ENCODE assay signal across 9 mouse cellular contexts in genomic region chr4:139213935-139214371, GRCm38 (mm10). TPM values are rescaled to one million over a fixed set of nuclear protein-coding genes. Genes with fewer than 3 reads are reported as not detected.
A peak's percentile ranks its signal among the peaks of the same experiment; 100 is the strongest.
DNase-seq lines count a peak whose midpoint lies in the region; ATAC-seq and TF ChIP-seq lines count a peak whose summit lies in the region.
"Had no signal": no experiment of that assay in that cellular context is flagged by ENCODE, and none has a peak within 500 bp of the region (broad histone marks: within the 10 kb centered on the region; RNA-seq: fewer than 3 reads in every experiment).

No protein-coding gene starts in this region.

- 56% methylated on average over 11 of the region's 11 CpGs for WGBS in heart, embryonic 10.5 days
- WGBS in forebrain, postnatal 0 days, result 75% methylated on average over 11 of the region's 11 CpGs

- no peak for TF ChIP-seq CTCF in forebrain, postnatal 0 days (IDR thresholded peaks at IDR 0.05; ENCODE audit: low read depth)

- no peaks in the 10 kb centered on the region for H3K9me3 ChIP-seq in heart, embryonic 10.5 days
- no peaks in the 10 kb centered on the region for H3K9me3 ChIP-seq in forebrain, postnatal 0 days (ENCODE audit: low read length)
- H3K9me3 ChIP-seq: lung, embryonic 15.5 days had no signal

- H3K36me3 ChIP-seq in heart, embryonic 10.5 days, result peaks cover 36% of the 10 kb centered on the region
- H3K36me3 ChIP-seq in forebrain, postnatal 0 days (ENCODE audit: insufficient read depth), result no peaks in the 10 kb centered on the region

- no peak for ATAC-seq in forebrain, postnatal 0 days

- peak; percentile 69 for DNase-seq in gastrocnemius, adult 18-20 months (ENCODE audit: low spot score)
- DNase-seq in gastrocnemius, postnatal 4 days (ENCODE audit: low spot score in 2 of 2), result no peak
- DNase-seq in adipocyte (ENCODE audit: low spot score), result peak; percentile 84
- DNase-seq in heart, embryonic 10.5 days (ENCODE audit: low spot score), result no peak
- DNase-seq in lung, adult 18-20 months, result peak; percentile 79 to 83
- DNase-seq in forebrain, postnatal 0 days, result no peak
- DNase-seq in thymus, postnatal 0 days (ENCODE audit: low spot score), result no peak
- DNase-seq in layer of hippocampus, adult 8-10 months (ENCODE audit: low spot score in 2 of 2), result no peak

- peak overlapping the region; percentile 37 for H3K27ac ChIP-seq in heart, embryonic 10.5 days
- H3K27ac ChIP-seq in forebrain, postnatal 0 days (ENCODE audit: low read depth, low read length), result no peak overlapping the region
- H3K27ac ChIP-seq: lung, embryonic 15.5 days had no signal

- no peak overlapping the region for H3K4me3 ChIP-seq in heart, embryonic 10.5 days
- no peak overlapping the region for H3K4me3 ChIP-seq in forebrain, postnatal 0 days (ENCODE audit: low read depth, low read length)
- H3K4me3 ChIP-seq: lung, embryonic 15.5 days had no signal

- no peak overlapping the region for H3K9ac ChIP-seq in forebrain, postnatal 0 days
- H3K9ac ChIP-seq: lung, embryonic 15.5 days had no signal

- H3K27me3 ChIP-seq in heart, embryonic 10.5 days (ENCODE audit: insufficient read depth, poor library complexity, severe bottlenecking), result no peaks in the 10 kb centered on the region
- H3K27me3 ChIP-seq in forebrain, postnatal 0 days (ENCODE audit: insufficient read depth, low read length), result no peaks in the 10 kb centered on the region
- H3K27me3 ChIP-seq: lung, embryonic 15.5 days had no signal

- peaks cover 66% of the 10 kb centered on the region for H3K4me1 ChIP-seq in heart, embryonic 10.5 days
- H3K4me1 ChIP-seq in forebrain, postnatal 0 days (ENCODE audit: insufficient read depth), result no peaks in the 10 kb centered on the region

- H3K4me2 ChIP-seq in forebrain, postnatal 0 days (ENCODE audit: low read depth), result no peak overlapping the region
- H3K4me2 ChIP-seq: lung, embryonic 15.5 days had no signal

RNA-seq across cellular contexts. Expression of gene Capzb, which starts 21.3 kb away (rescaled TPM):
- total RNA-seq in gastrocnemius, adult 18-20 months (2021), result 100 to 1,000 TPM; 416 to 422 TPM
- total RNA-seq in gastrocnemius, postnatal 4 days (2021), result 100 to 1,000 TPM; 445 to 463 TPM
- 450 and 452 TPM in 2 replicates for polyA plus RNA-seq in heart, embryonic 10.5 days (2016; fragmentation: Nextera tagmentation; extraction: Ambion mirVana)
- 98.3 and 113 TPM in 2 replicates for total RNA-seq in forebrain, postnatal 0 days (2014; rRNA removed)
- polyA plus RNA-seq in forebrain, postnatal 0 days (2015; fragmentation: Nextera tagmentation; extraction: Ambion mirVana), result 315 and 325 TPM in 2 replicates
- polyA plus RNA-seq in thymus, postnatal 0 days (2015; fragmentation: Nextera tagmentation; extraction: Ambion mirVana), result 415 and 425 TPM in 2 replicates
- total RNA-seq in layer of hippocampus, adult 8-10 months (2022), result 100 to 1,000 TPM; 355 to 394 (median 369) TPM

Comparison
In these comparisons a context has a peak if more than half of its experiments do, and no peak if none do; other contexts are left out.
1. DNase-seq: peak in gastrocnemius, adult 18-20 months (single experiment), adipocyte (single experiment) and lung, adult 18-20 months (2 of 2); none in gastrocnemius, postnatal 4 days (0 of 2), heart, embryonic 10.5 days (single experiment), forebrain, postnatal 0 days (single experiment), thymus, postnatal 0 days (single experiment) and layer of hippocampus, adult 8-10 months (0 of 2).